Mouse (Mus musculus) liver, embryonic 12.5 days (tissue): ENCODE measurements at regions not wholly inside any gene's neighbourhood (a gene's known extent, or its start where the extent isn't known, plus 50 kb on each side); places are given as distances from the start of the nearest gene placed in this dataset.
A peak's percentile ranks its signal among the peaks of the same experiment; 100 is the strongest.

ENCODE experiments used
- ATAC-seq: fragments of 200-750 bp; cut with Nextera tagmentation; 2 replicates; pipeline ENCODE4 v1.8.0; 2017; ENCODE audit warnings: moderate number of reproducible peaks, mild to moderate bottlenecking, moderate library complexity
- H3K27ac ChIP-seq: fragments of 300-500 bp; sonication (generic); 2 replicates; pipeline ENCODE4 v1.5.1; 2016; ENCODE audit warnings: mild to moderate bottlenecking
- H3K27me3 ChIP-seq: fragments of 300-500 bp; sonication (generic); replicated peaks from 2 replicates; pipeline ENCODE4 v1.6.1; 2016; ENCODE audit warnings: mild to moderate bottlenecking, moderate library complexity
- H3K36me3 ChIP-seq: fragments of 300-500 bp; sonication (generic); 2 replicates; pipeline ENCODE4 v1.6.1; 2016; ENCODE audit warnings: mild to moderate bottlenecking, moderate library complexity
- H3K4me1 ChIP-seq: fragments of 300-500 bp; sonication (generic); 2 replicates; pipeline ENCODE4 v1.6.1; 2016
- H3K4me2 ChIP-seq: fragments of 300-500 bp; sonication (generic); 2 replicates; pipeline ENCODE4 v1.6.1; 2016; ENCODE audit warnings: mild to moderate bottlenecking, moderate library complexity
- H3K4me3 ChIP-seq: fragments of 300-500 bp; sonication (generic); 2 replicates; pipeline ENCODE4 v1.5.1; 2016; ENCODE audit warnings: mild to moderate bottlenecking, moderate library complexity
- H3K9ac ChIP-seq: fragments of 300-500 bp; sonication (generic); 2 replicates; pipeline ENCODE4 v1.6.1; 2016; ENCODE audit warnings: mild to moderate bottlenecking, moderate library complexity
- H3K9me3 ChIP-seq: fragments of 300-500 bp; sonication (generic); replicated peaks from 2 replicates; pipeline ENCODE4 v1.6.1; 2016; ENCODE audit warnings: mild to moderate bottlenecking, moderate library complexity
- WGBS: fragments of 180-500 bp; shearing (Covaris S2); methylation state at CpG from one replicate; pipeline ENCODE4 v1.1.7; 2016; ENCODE audit not compliant: insufficient replicate concordance; 5-methylcytosine and 5-hydroxymethylcytosine counted together

DNA sequence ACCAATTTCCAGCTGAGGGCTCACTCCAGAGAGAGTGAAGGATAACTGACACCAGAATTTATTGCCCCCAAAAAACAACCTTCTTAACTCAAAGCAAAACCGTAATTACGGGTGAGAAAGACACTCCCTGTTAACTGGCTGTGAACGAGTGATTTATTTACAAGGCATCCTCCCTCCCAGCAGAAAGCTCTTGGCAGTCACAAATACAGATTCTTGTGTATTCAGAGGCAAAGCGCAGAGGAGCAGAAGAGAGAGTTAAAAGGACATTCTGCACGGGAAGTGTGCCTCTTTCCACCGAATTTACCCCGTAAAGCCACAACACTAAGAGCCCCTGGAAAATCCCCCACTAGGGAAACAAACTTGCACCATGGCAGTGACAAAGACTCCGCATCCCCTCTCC lies 312.3 kb upstream of the Jarid2 start:
- WGBS: 18% methylated on average over 8 of the region's 8 CpGs
- Histone ChIP-seq H3K4me2 (peak overlapping the region; percentile 25; the same call in 1 of the 2 replicates), H3K27ac (no peak overlapping the region), H3K4me3 (no peak overlapping the region), H3K9ac (no peak overlapping the region), H3K27me3 (no peaks in the 10 kb centered on the region), H3K4me1 (peaks cover 25% of the 10 kb centered on the region), H3K9me3 (no peaks in the 10 kb centered on the region), H3K36me3 (no peaks in the 10 kb centered on the region)
- ATAC-seq: no peak

DNA sequence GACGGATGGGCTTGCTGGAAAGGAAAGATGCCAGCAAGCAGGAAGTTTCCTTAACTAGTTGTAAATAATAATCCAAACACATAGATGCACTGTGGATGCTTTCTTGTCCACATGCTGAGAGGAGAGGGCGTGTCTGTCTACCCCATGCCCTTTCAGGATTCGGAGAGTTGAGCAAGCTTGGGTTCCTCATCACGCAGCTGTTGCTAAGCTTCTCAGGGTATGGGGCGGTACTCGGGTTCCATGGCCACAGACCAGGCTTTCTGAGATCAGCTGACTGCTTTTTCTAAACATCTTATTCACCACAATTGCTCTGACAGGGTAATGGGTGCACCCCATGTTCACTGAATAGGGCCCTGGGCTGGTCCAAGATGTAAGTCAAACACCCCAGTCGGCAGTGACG lies 310.2 kb upstream of the Jarid2 start:
- no peak overlapping the region for H3K9ac ChIP-seq
- ATAC-seq: no peak
- WGBS: 60% methylated on average over 8 of the region's 8 CpGs
- no peak overlapping the region for H3K4me2 ChIP-seq
- H3K4me3 ChIP-seq: no peak overlapping the region
- no peaks in the 10 kb centered on the region for H3K9me3 ChIP-seq
- no peaks in the 10 kb centered on the region for H3K27me3 ChIP-seq
- H3K27ac ChIP-seq: no peak overlapping the region
- H3K36me3 ChIP-seq: no peaks in the 10 kb centered on the region
- peaks cover 25% of the 10 kb centered on the region for H3K4me1 ChIP-seq

DNA sequence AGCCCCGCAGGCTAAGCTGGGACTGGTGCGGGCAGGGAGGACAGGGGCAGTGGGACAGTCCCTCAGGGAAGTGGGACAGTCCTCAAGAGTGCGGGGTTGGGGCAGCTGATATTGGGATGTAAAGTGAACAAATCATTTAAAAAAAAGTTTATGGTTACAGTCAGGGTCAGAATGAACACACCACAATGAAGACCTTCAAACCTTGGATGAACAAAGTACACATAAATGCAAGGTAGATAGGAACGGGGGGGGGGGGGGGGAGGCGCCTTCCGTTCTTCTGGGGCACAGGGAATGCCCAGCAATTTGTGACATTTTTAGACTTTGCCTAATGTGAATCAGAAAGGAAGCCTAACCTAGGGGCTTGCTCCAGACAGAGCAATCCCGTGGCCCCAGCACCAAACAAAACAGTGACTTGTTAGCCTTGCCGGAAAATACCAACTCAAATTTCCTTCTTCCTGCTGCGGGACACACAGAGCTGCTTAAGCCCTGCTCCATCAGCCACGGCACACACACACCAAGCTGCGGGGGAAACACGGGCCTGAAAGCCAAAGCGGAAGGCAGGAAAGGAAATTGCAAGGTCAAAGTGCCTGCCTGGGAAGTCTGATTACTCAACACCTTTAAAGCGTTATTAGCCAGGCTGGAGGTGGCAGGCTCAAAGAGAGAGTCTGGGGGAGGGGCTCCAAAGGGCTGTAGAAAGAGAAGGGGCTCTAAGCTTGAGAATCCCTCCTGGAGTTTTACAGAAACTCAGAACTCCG lies 309.6 kb upstream of the Jarid2 start:
- H3K36me3 ChIP-seq: no peaks in the 10 kb centered on the region
- no peak overlapping the region for H3K9ac ChIP-seq
- no peak overlapping the region for H3K4me3 ChIP-seq
- ATAC-seq: no peak
- H3K4me2 ChIP-seq: peak overlapping the region; percentile 43
- no peaks in the 10 kb centered on the region for H3K9me3 ChIP-seq
- 18% methylated on average over 15 of the region's 15 CpGs for WGBS
- H3K27me3 ChIP-seq: no peaks in the 10 kb centered on the region
- H3K4me1 ChIP-seq: peaks cover 25% of the 10 kb centered on the region
- H3K27ac ChIP-seq: 0 out of 2 replicates have a peak overlapping the region, but pooled peaks have one; percentile 30

DNA sequence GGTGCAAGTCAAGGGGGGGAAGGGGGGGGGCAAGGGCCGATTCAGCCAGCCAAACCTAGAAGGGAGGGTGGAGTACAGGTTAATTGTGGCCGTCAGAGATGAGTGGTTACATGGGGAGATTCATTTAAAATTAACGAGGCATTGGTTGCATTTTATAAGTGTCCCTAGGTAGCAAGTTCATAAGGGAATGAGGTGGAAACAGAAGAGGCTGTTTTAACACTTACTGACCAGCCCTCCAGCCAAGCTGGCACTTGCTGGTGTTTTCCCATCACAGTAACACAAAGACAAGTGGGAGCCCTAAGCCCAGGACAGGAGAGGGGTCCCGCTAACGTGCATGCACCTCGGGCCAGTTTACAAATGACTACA lies 309.1 kb upstream of the Jarid2 start:
- H3K27ac ChIP-seq: no peak overlapping the region
- 30% methylated on average over 6 of the region's 6 CpGs for WGBS
- H3K4me2 ChIP-seq: peak overlapping the region; percentile 43
- peaks cover 25% of the 10 kb centered on the region for H3K4me1 ChIP-seq
- ATAC-seq: no peak
- no peak overlapping the region for H3K4me3 ChIP-seq
- no peak overlapping the region for H3K9ac ChIP-seq
- H3K27me3 ChIP-seq: no peaks in the 10 kb centered on the region
- no peaks in the 10 kb centered on the region for H3K9me3 ChIP-seq
- H3K36me3 ChIP-seq: no peaks in the 10 kb centered on the region

DNA sequence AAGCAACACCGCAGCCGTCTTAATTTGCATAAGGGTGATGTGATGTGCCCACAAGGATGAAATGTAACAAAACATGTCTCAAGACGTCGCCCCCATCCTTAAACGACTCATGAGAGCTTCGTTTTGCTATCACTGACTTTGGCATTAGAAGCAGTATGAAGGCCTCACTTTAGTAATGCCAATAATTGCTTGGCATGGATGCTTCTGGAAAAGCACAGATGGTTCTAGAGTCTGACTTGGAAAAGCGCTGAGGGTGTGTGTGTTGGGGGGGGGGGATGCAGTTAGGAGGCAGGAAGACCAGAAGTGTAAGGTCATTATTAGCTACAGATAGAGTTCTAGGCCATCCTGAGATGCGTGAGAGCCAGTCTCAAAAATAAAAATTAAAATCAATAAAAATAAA lies 308.3 kb upstream of the Jarid2 start:
- peaks cover 25% of the 10 kb centered on the region for H3K4me1 ChIP-seq
- no peaks in the 10 kb centered on the region for H3K36me3 ChIP-seq
- no peak overlapping the region for H3K9ac ChIP-seq
- H3K4me2 ChIP-seq: no peak overlapping the region
- no peaks in the 10 kb centered on the region for H3K27me3 ChIP-seq
- no peak overlapping the region for H3K27ac ChIP-seq
- 77% methylated on average over 8 of the region's 8 CpGs for WGBS
- H3K4me3 ChIP-seq: no peak overlapping the region
- ATAC-seq: no peak
- no peaks in the 10 kb centered on the region for H3K9me3 ChIP-seq

DNA sequence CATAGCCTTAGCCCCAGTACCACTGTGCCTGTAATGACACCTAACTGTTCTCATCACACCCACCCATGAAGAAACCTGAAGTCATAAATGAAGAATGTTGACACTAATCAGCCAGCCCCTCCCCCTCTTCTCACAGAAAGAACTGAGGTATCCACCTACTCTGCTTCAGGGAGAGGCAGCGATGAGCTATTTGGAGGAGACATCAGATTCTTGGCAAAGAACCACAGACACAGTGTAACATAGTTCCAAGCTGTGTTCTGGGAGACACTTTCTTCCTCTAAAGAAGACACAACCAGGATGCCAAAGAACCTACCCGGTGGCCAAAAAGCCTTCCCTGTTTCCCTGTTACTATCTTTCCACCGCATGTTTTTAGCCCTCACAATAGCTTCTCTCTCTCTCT lies 307.8 kb upstream of the Jarid2 start:
- Histone ChIP-seq H3K27ac (no peak overlapping the region), H3K4me1 (peaks cover 24% of the 10 kb centered on the region), H3K27me3 (no peaks in the 10 kb centered on the region), H3K4me3 (no peak overlapping the region), H3K36me3 (no peaks in the 10 kb centered on the region), H3K9me3 (no peaks in the 10 kb centered on the region), H3K4me2 (no peak overlapping the region), H3K9ac (no peak overlapping the region)
- ATAC-seq: no peak
- 82% methylated on average over 3 of the region's 3 CpGs for WGBS

DNA sequence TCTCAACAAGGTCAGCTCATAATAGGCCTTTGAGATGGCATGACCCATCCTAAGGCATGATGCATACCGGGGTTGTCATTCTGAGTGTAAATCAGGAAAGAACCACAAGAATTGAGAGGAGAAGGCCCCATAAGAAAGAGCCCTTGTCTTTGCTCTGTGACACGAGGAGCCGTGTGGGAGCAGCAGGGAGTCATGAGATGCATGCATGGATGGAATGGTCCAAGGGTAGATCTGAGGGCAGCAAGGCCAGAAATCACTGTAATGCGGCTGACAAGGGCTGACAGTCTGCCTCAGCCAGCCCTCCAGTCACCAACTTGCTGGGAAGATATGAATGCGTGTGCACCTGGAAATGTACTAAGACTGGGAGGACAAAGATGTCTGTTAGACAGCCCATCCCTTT lies 307.4 kb upstream of the Jarid2 start:
- Histone ChIP-seq H3K36me3 (no peaks in the 10 kb centered on the region), H3K9me3 (no peaks in the 10 kb centered on the region), H3K27ac (no peak overlapping the region), H3K27me3 (no peaks in the 10 kb centered on the region), H3K9ac (no peak overlapping the region), H3K4me2 (no peak overlapping the region), H3K4me1 (peaks cover 19% of the 10 kb centered on the region), H3K4me3 (no peak overlapping the region)
- ATAC-seq: no peak
- WGBS: 74% methylated on average over 5 of the region's 5 CpGs

DNA sequence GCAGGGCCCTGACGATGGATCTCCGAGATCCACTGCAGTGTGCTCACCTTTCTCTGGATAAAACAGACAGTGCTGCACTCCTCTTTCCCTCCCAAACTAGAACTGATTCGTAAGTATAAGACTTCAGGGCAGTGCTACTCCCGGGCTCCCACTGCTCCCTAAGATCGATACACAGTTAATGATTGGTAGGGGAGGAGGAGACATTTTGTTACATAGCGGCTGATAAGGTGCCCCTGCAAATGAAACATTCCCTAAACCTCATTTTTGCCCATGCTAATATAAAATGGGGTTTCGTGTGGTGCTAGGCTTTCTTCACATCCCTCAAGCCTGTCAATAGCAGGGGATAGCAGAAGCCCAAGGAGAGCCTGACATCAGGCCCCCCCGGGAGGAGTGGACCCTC lies 298.8 kb upstream of the Jarid2 start:
- Histone ChIP-seq H3K9me3 (no peaks in the 10 kb centered on the region), H3K4me2 (0 out of 2 replicates have a peak overlapping the region, but pooled peaks have one; percentile 24), H3K27ac (no peak overlapping the region), H3K4me3 (no peak overlapping the region), H3K36me3 (no peaks in the 10 kb centered on the region), H3K27me3 (no peaks in the 10 kb centered on the region), H3K9ac (no peak overlapping the region), H3K4me1 (no peaks in the 10 kb centered on the region)
- ATAC-seq: no peak
- 72% methylated on average over 8 of the region's 8 CpGs for WGBS

DNA sequence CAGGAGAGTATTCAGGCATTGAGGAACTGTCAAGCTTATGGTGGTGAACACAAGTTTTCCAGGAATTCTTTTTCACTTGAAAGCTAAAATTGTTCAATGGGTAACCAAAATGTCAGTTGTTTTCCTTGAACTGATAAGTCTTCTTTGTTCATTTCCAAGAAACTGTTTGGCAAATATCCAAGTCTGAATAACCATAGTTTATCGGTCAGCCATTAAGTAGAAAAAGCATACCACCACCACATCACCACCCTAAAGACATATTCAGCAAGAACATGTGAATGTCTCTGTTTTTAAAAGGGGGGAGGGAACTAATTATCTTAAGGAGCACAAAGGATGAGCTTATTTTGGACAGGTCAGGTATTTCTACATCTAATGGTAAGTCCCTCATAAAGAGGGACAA lies 291.6 kb upstream of the Jarid2 start:
- 61% methylated on average over 1 of the region's 1 CpGs for WGBS
- Histone ChIP-seq H3K9ac (no peak overlapping the region), H3K4me3 (no peak overlapping the region), H3K4me2 (no peak overlapping the region), H3K4me1 (no peaks in the 10 kb centered on the region), H3K9me3 (no peaks in the 10 kb centered on the region), H3K27me3 (no peaks in the 10 kb centered on the region), H3K36me3 (no peaks in the 10 kb centered on the region), H3K27ac (no peak overlapping the region)
- no peak for ATAC-seq

DNA sequence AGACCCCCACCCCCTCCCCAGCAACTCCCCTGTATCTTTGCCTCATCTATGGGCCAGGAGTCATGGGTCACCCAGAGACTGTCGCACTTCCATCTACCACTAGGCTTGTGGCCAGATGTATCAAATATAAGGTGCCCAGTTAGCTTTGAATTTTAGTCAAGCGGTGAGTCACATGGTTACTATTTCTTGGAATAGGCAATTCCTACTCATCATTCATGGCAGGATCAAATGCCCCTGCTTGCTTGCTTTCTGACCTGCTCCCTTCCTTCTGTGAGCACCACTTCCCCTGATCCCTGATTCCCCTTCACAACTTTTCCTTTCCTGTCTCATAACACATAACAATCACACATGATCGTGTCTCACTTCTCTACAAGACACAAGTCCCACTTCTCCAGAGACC lies 288.2 kb upstream of the Jarid2 start:
- H3K9me3 ChIP-seq: no peaks in the 10 kb centered on the region
- no peak overlapping the region for H3K27ac ChIP-seq
- H3K36me3 ChIP-seq: no peaks in the 10 kb centered on the region
- H3K27me3 ChIP-seq: no peaks in the 10 kb centered on the region
- no peak overlapping the region for H3K4me3 ChIP-seq
- 68% methylated on average over 3 of the region's 3 CpGs for WGBS
- no peak overlapping the region for H3K9ac ChIP-seq
- no peaks in the 10 kb centered on the region for H3K4me1 ChIP-seq
- H3K4me2 ChIP-seq: no peak overlapping the region
- no peak for ATAC-seq

DNA sequence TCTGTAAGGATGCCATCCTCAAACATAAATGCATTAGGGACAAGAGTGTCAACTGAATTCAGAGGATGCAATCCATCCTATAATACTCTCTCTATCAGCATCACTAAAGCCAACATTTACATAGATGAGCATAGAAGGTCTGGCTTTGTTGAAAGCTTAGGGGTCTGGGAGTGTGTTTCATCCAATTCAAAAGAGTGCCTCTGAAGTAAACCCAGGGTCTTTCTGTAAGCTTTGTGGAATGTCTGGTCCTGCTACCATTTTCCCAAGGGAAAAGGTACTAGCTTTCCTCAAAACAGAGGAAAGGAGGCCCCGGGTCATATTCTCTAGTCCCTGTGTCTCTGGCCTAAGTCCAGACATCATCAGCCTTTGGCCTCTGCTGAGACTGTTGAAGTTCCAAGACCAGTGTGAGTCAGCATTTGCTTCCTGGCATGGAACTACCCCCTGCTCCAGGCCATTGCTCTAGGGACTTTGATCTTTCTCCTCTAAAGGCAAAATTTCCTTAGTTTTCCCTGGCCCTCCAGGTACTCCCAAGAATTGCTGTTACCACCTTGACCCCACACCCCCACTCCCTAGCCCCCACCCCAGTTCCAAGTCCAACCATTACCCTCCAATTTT lies 280.0 kb upstream of the Jarid2 start:
- no peak for ATAC-seq
- Histone ChIP-seq H3K9me3 (no peaks in the 10 kb centered on the region), H3K4me3 (no peak overlapping the region), H3K9ac (no peak overlapping the region), H3K27ac (no peak overlapping the region), H3K4me1 (no peaks in the 10 kb centered on the region; the same call in 1 of the 2 replicates), H3K27me3 (no peaks in the 10 kb centered on the region), H3K36me3 (no peaks in the 10 kb centered on the region), H3K4me2 (no peak overlapping the region)
- 73% methylated on average over 1 of the region's 1 CpGs for WGBS

DNA sequence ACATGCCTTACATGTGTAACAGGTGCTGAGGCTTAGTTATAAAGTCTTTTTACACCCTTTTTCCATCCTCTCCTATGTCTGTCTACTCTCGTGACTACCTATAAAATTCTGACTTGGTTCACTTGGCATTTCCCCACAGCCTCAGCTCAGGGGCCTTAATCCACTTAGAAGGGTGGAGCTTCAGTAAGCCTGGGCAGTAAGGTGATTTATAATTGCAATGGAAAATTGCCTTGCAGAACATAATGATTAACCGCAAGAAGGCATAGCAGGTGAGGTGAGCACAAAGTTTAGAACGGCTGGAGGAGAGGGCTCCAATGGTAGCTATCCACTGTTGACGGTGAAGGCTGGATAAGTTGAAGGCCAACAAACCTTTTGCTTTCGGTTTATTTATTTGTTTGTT lies 278.1 kb upstream of the Jarid2 start:
- H3K27ac ChIP-seq: no peak overlapping the region
- WGBS: 66% methylated on average over 5 of the region's 5 CpGs
- no peaks in the 10 kb centered on the region; the same call in 1 of the 2 replicates for H3K4me1 ChIP-seq
- H3K4me2 ChIP-seq: no peak overlapping the region
- no peaks in the 10 kb centered on the region for H3K9me3 ChIP-seq
- no peak for ATAC-seq
- H3K4me3 ChIP-seq: no peak overlapping the region
- H3K9ac ChIP-seq: no peak overlapping the region
- H3K36me3 ChIP-seq: no peaks in the 10 kb centered on the region
- no peaks in the 10 kb centered on the region for H3K27me3 ChIP-seq
